Mouse (Mus musculus) lung, adult 2 months (tissue): ENCODE measurements around the gene Qpctl.

Source experiments
- CTCF ChIP-seq: fragments of 200-500 bp; IDR thresholded peaks from 2 replicates; pipeline ENCODE4 v1.5.1; 2011; ENCODE audit warnings: mild to moderate bottlenecking, low read length, control low read depth; ENCODE audit not compliant: insufficient read depth
- POLR2A ChIP-seq: fragments of 200-500 bp; IDR thresholded peaks from 2 replicates; pipeline ENCODE4 v1.6.1; 2011; ENCODE audit warnings: low read depth, mild to moderate bottlenecking, control low read depth, low read length, borderline replicate concordance; ENCODE audit errors: extremely low read depth

GRCm38 (mm10) chr7:19157160-19157800, 8.2 kb upstream of the Qpctl start:
- peak; percentile 65 for TF ChIP-seq CTCF
- no peak for TF ChIP-seq POLR2A
